Mouse (Mus musculus) kidney, postnatal 36 days (tissue): ENCODE measurements around the gene Amfr.

Source experiments
- DNase-seq, 2 experiments: peaks; one replicate each; pipeline ENCODE4 v3.0.0; 2021 to 2022; ENCODE audit warnings: mixed read lengths in 2 of 2

Gene Amfr

DNA sequence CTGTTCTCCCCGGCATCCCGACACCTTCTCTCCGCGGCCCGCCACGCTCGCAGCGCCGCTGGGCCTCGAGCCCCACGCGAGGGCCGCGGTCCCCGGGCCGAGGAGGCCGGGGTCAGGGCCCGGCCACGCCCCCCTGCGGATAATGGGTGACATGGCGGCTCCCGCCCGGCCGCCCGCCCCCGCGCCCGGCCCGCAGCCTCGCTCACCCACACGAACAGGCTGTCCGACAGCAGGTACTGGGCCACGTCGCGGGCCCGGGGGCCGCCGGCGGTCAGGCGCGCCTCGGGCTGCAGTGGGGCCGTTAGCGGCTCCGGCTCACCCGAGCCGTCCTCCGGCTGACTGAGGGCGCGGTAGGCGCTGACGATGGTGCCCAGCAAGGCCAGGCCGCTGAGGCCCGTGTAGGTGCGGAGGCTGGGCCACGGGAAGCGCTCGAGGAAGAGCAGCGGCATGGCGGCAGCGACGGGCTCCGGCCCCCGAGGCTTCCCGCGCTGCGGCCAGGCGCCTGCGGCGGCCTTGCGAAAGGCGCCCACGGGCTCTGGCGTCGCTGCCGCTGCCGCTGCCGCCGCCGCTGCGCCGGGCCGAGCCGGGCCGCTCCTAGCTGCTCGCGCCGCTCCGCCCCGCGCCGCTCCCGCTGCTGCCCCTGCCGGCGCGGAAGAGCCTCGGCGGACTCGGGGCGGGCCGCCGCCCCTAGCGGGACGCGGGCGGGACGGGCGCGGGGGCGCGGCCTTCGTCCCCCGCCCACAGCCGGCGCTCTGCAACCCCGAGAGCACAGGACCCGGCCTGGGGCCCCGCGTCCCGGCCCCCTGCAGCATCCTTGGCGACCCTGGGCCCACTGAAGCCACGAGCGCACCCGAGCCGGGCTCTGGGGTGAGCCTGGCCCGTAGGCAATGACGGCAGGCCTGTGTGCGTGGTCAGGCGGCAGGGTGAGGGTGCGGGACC, at the start of gene Amfr:
Amfr (minus strand) TSS at position 830 of the 939 bp plus-strand sequence.
- DNase-seq: peak; percentile 55 to 84

DNA sequence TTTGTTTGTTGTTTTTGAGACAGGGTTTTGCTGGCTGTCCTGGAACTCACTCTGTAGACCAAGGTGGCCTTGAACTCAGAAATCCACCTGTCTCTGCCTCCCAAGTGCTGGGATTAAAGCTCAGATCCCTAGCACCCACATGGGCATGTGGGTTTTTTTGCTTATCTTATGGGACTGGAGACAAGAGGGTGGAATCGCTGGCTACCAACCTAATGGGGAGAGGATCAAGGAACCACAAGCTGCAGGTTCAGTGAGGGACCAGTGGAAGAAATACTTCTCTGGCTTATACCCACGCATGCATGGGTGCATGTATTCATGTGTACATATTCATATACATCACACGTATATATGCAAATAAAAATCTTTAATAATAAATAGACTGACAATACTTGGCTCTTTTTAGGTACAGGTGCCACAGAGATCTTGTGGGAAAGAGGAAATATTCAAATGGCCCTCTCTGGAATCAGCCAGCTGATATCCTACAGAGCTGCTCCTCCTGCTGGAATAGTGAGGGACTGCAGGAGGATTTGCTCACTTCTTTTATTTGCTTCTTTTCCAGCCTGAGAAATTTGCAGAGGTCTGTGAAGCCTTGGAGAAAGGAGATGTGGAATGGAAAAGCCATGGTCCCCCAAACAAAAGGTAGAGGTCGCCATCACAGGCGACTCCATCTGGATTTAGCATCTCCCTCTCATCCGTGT, 44.7 kb upstream of the Amfr start:
- DNase-seq: peak; percentile 40 to 81

DNA sequence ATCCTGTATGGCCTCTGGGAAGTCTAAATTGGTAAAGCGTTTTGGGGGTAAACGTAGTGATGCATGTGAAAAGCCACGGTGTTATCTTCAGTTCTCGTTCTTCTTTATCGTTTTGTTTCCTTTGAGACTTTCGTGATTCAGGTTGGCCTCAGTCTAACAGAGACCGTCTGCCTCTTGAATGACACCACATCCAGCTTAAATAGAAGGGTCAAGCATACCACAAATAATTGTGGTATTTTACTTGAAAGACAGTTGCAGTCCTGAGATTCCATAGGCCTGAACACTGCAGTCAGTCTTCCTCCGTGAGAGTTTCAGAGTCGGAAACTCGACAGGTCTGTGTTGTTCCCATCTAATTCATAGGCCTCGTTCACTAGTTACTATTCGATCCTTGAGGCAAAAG, 40.1 kb upstream of the Amfr start:
- DNase-seq: no peak

DNA sequence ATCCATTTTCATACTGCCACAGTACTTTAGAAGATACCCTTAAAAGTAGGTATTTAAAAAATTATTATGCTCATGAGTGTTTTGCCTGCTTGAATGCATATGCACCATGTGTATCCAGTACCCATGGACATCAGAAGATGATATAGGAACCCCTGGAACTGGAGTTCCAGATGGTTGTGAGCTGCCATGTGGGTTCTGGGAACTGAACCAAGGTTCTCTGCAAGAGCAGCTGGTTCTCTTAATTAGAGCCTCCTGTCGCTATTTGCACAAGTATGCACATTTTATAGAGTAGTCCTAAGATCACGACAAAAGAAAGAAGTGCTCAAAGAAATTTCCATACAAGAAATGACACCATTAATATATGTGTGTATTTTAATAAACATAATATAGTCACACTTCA, 35.2 kb upstream of the Amfr start:
- no peak for DNase-seq

DNA sequence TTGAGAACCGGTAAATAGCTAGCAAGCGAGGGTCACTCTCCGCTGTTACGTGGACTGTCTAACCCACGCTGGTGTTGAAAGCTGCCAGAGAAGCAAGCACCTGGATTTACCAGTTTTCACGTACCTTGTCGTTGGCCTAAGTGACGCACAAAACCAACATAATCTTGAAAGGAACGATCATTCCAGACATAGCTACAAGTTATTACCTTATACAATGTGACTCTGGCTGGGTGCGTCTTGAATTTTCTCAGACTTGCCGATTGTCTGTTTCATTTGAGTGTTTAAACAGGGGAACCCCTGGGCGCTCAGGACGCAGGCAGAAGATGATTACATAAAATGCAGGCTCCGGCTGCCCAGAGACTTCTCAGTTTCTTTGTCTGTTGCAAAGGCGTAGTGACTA, 25.2 kb upstream of the Amfr start:
- peak in 1 of 2 experiments; percentile 21 for DNase-seq

DNA sequence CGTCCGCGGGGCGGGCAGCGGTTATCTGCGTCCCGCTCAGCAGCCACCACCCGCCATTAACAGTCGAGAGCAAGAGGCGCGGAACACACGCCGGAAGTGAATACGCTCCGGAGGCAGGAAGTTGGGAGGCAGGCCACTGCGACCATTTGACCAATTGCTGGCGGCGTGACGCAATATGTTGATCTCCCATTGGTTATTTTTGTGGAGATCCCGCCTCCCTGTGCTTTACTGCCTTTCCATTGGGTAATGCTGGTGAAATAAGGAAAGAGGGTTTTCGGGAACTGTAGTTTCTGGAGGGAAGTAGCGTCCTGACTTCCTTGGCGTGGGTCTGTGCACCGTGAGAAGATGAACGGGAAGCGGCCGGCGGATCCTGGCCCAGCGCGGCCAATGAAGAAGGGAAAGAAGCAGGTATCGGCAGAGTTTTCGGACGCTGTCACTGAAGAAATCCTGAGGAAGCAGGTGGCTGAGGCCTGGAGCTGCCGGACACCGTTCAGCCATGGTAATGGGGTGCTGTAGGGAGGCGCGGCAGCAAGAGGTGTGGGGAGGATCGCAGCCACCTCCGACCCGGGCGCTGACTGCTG, 24.4 kb upstream of the Amfr start, which contains the start of the genes Nudt21 and Ogfod1:
Nudt21 (minus strand) TSS at position 88 of the 581 bp plus-strand sequence.
Ogfod1 (plus strand) TSS at position 255 of the 581 bp plus-strand sequence.
- peak; percentile 93 to 97 for DNase-seq

DNA sequence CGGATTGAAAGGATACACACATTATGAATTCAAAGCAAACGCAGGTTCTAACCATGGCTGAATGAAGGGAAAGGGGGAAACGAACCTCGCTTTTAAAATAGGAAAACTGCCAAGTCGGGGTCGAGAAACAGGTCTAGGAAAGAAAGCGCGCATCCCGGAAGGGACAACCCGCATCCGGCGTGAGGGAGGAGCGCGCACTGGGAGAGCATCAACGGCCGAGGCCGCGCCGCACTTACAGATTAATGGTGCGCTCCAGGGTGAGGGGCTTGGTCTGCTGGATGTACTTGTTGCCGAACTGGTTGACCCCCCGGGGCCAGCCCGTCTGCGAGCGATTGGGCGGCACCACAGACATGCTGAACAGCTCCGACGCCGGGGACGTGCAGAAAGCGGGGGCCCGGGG, 23.9 kb upstream of the Amfr start:
- peak; percentile 56 to 72 for DNase-seq

DNA sequence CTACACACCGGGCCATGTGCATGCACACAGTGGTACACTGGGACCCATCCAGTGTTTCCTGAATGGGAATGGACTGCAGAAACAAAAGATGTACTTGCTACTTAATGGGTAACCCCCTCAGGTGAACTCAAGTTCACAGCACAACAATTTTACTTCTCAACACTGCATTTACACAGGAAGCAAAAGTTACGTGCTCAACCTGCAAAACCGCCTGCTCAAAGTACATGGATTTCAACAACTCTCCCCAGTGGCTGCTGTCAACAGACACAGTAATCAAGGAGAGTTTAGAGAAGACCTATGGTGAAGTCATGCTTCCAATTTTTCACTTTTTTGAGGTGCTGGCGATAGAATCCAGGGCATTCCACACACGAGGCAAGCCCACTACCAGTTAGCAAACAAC, 22.6 kb upstream of the Amfr start:
- DNase-seq: no peak

DNA sequence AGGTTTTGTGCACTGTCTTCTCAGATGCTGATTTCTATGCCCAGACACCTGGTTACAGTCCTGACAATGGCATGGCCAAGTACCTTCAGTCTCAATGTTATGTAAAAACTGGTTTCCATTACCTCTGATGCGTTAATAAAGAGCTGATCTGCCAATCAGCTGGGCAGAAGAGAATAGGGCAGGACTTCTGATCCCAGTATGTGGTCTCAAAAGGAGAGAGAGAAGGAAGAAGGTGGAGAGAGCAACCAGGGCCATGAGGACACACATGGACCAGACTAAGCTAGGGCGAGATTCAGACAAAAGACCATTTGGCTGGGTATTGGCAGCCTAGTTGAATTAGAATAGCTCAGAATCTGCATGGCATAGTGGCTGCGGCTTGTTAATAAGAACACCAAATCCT, 21.0 kb upstream of the Amfr start:
- no peak for DNase-seq

DNA sequence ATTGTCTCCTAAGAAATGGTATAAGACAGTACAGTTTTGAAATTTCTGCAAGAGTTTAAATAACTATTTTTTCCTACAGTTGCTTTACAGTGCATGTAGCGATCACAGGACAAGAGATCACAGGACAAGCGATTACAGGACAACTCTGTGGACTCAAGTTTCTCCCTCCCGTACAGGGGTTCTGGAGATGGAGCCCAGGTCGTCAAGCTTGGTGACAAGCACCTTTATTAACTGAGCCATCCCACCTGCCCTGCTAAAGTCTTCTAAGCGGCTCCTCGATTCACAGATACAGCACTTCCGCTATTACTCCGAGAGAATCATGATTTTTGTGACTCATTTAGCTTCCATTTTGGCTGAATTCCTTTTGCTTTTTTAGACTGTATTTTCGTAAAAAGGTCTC, 17.1 kb upstream of the Amfr start:
- no peak for DNase-seq

DNA sequence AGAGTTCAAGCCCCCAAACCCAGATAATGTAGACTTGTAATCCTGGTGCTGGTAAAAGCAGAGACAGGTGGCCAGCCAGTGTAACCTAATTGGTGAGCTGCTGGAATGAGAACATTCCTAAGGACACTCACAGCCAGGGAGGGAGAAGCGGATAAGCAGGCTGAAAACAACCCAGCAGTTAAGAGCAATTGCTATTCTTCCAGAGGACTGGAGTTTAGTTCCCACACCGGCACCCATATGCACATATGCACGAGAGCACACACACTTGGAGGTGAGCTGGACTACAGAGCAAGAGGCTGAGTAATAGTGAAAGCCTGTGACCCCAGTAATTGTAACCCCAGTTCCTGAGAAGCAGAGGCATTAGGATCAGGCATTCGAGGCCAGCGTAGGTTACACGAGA, 11.3 kb upstream of the Amfr start:
- DNase-seq: no peak

DNA sequence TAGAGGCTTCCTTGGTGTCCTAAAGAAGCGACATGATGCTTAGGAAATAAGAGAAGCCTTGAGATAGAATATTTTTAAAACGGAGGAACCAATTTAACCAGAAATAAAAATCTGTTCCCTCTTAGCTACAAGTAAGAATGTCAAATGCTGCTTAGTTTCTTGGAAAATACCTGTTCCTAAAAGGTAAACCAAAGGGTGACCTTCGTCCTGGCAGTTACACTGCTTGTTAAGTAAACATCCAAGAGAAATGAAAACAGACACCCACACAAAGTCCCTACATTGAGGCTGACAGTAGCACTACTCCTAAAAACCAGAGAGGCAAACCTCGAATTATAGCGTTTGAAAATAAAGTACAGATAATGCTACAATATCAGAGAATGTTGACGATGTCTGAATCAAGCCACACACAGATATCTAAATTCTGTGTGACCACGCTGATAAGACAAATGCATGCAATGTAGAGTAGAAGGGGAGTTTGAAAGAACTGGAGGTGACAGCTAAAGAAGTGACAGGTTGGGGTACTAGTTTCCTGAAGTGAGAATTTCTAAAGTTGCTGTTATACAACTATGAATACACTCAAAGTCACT, 477 bp upstream of the Amfr start:
- DNase-seq: peak in 1 of 2 experiments; percentile 21

DNA sequence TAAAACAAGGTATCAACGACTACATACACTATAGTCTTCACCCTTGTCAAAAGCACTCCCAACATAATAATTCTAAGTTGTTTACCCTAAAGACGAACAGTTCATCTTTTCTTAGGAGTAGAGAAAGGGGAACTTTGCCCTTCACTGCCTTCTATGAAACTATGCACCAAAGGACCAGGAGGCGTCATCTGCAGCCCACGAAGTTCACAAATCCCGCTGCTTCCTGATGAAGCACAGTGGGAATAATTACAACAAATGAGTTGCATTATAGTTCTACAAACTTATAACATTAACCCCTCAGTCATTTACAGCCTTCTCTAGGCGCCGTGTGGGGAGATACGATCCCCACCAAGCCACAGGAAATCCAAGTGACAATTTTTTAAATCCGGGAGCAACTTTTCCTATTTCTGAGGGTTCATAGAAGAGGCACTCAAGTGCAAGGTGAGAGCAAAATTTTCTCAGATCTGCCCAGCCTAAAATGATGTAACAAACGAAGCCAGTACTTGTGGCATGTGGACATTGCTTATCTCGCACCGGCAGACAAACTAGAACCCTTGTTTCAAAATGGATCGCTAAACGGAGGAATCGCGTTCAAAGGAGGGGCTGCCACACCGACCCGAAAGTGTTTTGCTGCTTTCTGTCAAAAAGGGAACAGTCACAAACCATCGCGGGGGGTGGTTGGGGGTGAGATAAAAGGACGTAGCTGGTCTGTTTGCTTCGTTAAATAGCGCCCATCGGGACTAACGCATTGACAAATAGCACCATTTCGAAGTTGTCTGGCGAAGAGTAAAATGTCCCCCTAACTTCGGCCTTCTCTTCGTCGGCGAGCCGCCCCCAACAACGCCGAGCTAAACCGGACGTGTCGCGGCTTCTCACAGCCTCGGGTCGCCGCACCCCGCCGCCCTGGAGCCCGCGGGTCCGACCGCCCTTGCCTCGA, 1.3 kb downstream of the Amfr start:
- peak; percentile 37 to 38 for DNase-seq

DNA sequence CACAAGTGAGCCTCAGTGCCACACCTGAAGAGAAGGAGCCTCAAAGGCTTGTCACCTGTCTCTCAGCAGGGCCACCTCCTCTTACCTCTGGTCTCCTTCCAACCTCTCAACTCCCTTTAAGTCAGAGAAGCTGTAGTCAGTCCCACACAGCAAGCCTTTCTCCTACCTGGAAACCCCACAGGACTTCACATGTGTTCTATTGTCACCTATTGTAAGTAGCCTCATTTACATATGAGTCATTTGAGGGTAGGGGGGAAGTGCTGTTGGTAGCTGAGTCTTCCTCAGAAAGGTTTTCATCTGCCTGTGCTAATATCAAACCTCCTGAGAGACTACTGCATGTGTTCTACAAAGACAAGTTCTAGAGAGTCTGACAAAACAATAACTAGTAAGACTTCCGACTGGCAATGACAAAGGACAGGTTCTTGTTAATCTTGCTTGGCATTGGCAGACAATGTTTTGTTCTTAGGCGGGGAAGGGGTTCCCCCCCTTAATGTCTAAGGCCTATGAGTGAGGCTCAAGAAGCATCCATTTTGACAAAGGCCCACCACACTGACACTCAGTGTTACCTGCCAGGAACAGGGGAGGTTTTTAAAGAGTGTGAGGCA, 2.4 kb downstream of the Amfr start:
- DNase-seq: no peak

DNA sequence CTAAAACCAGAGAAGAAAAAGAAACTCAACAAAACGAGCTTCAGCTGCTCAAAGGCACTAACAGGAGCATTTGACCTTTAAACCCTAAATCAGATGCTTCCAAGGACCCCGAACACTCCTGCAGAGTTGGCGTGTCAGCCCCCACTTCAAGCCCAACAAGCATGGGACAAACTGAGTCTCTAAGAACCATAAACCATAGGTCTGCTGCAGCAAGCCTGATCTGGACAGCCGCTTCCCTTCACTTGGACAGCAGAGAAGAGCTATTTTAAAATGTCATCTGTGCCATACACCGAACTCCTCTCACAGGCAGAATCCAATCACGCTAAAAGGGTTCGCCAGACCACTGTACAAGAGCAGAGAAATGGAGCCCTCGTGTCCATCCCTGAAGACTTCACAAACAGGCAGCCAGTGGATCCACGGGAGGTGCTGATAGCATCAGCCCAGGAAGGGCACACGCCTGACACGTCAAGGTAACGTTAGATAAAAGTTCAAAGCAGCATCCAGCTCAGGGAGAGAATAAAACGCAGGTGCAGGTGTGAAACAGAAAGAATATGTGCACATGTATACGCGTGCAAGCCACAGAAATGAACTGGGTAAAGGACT, 3.3 kb downstream of the Amfr start:
- DNase-seq: no peak

DNA sequence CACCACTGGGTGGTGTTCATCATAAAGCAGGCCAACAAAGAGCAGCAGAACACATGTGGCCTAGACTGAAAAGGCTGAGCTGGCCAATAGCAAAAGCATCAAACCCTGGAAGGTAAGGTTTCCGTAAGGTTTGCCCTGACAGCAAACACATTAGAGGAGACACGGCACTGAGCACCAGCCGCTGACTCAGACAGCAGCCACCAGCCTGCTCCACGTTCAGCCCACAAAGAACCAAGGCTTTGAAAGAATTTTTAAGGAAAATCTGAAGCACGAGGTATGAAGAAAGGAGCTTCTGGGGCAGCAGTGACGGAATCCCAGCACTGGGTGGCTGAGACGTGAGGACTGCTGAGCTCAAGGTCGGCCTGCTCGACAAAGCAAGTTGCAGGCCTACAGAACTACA, 8.5 kb downstream of the Amfr start:
- no peak for DNase-seq

DNA sequence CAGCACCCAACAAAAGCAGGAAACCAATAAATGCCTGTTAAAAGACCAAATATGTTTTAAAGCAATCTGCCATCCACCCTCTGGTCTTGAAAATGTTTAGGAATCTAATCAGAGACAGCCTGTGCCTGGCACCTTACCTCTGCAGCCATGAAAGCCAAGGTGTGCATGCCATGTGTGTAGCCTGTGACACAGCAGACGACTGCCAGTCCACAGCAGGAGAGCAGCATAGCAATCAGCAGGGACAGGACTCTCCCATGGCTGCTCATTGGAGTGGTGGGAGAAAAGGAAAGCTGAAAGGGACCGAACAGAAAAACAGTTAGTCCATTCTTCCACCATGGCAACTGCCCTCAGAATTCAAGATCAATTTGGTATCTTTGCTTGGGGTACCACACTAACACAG, 13.7 kb downstream of the Amfr start:
- no peak for DNase-seq

DNA sequence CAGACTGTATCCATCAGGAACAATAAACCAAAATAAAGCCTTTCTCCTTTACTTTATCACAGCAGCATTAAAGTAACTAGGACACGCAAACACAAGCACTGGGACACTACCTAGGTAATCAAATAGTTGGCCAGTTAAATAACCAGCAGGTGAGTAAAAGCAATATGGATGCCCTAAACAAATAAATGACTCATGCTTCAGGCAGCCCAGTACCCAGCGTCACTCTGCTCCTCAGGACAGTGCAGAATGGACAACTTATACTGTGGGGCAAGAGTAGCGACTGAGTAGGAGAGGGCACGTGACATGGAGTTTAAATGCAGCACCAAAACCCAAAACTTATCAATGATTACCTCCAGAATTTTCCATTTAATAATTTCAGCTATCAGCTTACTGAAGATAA, 22.9 kb downstream of the Amfr start:
- DNase-seq: no peak

DNA sequence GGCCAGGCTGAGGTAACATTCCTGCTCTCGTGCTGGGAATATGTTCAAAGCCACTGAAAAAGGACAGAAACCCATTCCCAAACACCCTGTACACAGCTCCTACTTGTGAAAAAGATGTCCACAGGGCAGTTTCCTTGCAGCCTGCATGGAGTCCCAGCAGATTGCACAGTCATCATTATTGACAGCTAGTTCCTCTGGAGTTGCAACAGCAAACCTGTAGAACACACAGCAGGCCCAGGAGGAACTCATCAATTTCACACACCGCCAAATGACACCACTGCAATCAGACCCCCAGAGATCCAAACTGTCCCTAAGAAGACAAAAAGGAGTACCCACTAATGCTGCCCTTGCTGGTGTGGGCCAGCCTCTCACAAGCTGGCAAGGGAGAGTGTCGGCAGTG, 27.9 kb downstream of the Amfr start:
- no peak for DNase-seq

DNA sequence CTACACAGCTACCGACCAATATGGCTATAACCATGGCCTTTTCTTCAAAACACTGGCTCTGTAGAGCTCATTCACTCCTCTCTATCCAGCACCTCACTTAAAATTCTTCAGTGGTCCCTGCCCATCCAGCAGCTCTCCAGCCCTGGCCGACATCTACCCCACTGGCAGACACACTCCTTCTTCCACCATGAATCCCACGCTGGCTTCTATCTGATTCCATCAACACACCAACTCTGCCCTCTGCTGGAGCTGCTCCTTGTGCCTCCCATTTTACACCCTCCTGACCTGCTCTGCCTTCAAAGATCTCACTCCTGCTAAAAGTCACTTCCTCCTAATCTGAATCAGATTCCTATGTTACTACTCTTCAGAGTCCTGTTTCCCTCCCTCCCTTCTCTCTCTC, 28.8 kb downstream of the Amfr start:
- peak in 1 of 2 experiments; percentile 50 for DNase-seq

DNA sequence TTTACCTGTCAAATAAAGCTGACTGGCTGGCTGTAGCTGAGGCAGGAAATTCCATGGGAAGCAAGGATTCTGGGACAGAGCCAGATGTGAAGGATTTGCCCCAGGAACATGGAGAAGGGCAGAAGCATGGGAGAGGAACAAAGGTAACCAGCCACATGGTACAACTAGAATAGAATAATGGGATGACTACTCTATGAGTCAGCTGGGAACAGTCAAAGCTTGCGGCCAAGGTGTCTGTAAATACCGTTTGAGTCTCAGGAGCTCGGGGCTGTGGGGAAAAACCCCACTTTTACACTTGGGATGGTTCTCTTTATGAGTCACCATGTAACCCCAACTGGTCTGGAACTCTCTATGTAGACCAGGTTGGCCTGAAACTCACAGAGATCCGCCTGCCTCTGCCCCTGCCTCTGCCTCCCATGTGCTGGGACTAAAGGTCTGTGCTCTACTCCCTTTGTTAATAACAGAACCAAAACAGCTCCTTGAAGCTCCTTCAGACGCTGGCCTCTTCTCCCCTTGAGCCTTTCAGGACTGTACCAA, 30.9 kb downstream of the Amfr start:
- no peak for DNase-seq
